In the genomic region with DNA sequence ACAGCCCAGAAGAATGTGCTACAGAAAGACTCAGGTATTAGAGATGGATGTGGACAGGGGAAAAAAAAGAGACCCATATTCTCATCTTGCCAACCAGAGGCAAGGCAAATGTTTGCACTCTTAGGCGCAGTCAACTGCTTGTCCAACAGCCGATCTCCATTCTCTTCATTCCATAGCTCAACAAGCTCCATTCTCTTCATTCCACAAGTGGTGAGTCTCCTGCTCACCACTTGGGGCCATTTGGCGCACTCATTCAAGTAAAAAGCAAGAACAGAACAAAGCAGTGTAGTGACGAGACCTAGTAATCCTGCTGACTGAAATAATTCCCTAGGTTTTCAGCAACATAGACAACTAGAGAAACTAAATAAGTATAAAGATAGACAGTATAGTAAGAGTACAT, we compare ENCODE assay signal across 18 mouse cellular contexts. TPM values are rescaled to one million over a fixed set of nuclear protein-coding genes. Genes with fewer than 3 reads are reported as not detected.
DNase-seq lines count a peak whose midpoint lies in the region; ATAC-seq and TF ChIP-seq lines count a peak whose summit lies in the region.
"Had no signal": no experiment of that assay in that cellular context is flagged by ENCODE, and none has a peak within 500 bp of the region (broad histone marks: within the 10 kb centered on the region; RNA-seq: fewer than 3 reads in every experiment).

No protein-coding gene starts in this region.

- no peaks in the 10 kb centered on the region for H3K4me1 ChIP-seq in forebrain, postnatal 0 days (ENCODE audit: insufficient read depth)
- no peaks in the 10 kb centered on the region for H3K4me1 ChIP-seq in forebrain, embryonic 16.5 days (replicated peaks; ENCODE audit: control insufficient read depth, insufficient read depth, low read length)
- no peaks in the 10 kb centered on the region for H3K4me1 ChIP-seq in kidney, postnatal 0 days (replicated peaks; ENCODE audit: insufficient read depth, low read length)
- 0 out of 2 replicates have a peak, but pooled peaks cover 2% of the 10 kb centered on the region for H3K4me1 ChIP-seq in kidney, embryonic 15.5 days
- H3K4me1 ChIP-seq in midbrain, postnatal 0 days (ENCODE audit: insufficient read depth, low read length): no peaks in the 10 kb centered on the region

- 64% methylated on average over 4 of the region's 4 CpGs for WGBS in forebrain, postnatal 0 days
- 56% methylated on average over 4 of the region's 4 CpGs for WGBS in forebrain, embryonic 16.5 days
- 79% methylated on average over 4 of the region's 4 CpGs for WGBS in kidney, postnatal 0 days
- 79% methylated on average over 4 of the region's 4 CpGs for WGBS in kidney, embryonic 15.5 days
- 79% methylated on average over 4 of the region's 4 CpGs for WGBS in midbrain, postnatal 0 days

- H3K4me2 ChIP-seq in forebrain, postnatal 0 days (ENCODE audit: low read depth): no peak overlapping the region
- H3K4me2 ChIP-seq in forebrain, embryonic 16.5 days (ENCODE audit: low read length): no peak overlapping the region
- H3K4me2 ChIP-seq in kidney, postnatal 0 days (ENCODE audit: low read length): no peak overlapping the region
- H3K4me2 ChIP-seq in kidney, embryonic 15.5 days: no peak overlapping the region
- no peak overlapping the region for H3K4me2 ChIP-seq in midbrain, postnatal 0 days (ENCODE audit: low read depth, low read length, poor library complexity, severe bottlenecking)
- H3K4me2 ChIP-seq: heart, embryonic 11.5 days had no signal

- DNase-seq in forebrain, postnatal 0 days: no peak
- no peak for DNase-seq in kidney, postnatal 0 days (ENCODE audit: low spot score)
- DNase-seq in Patski (ENCODE audit: low read depth, low spot score): no peak
- peak; percentile 32 for DNase-seq in lung, postnatal 10 days
- no peak for DNase-seq in midbrain, postnatal 0 days (ENCODE audit: low spot score)
- DNase-seq: cerebellum, adult 8-10 months; embryo, embryonic 11 days; gastrocnemius, postnatal 10 days; kidney, postnatal 36 days; midbrain, embryonic 14.5 days; spleen, adult 18-20 months; thymus, postnatal 14 days had no signal

- H3K9ac ChIP-seq in forebrain, postnatal 0 days: no peak overlapping the region
- no peak overlapping the region for H3K9ac ChIP-seq in forebrain, embryonic 16.5 days (replicated peaks; ENCODE audit: low read depth, low read length)
- no peak overlapping the region for H3K9ac ChIP-seq in kidney, postnatal 0 days (ENCODE audit: low read depth, low read length)
- H3K9ac ChIP-seq in kidney, embryonic 15.5 days: no peak overlapping the region
- no peak overlapping the region for H3K9ac ChIP-seq in midbrain, postnatal 0 days (replicated peaks; ENCODE audit: low read length, poor library complexity, severe bottlenecking)

- no peak overlapping the region for H3K4me3 ChIP-seq in forebrain, postnatal 0 days (ENCODE audit: low read depth, low read length)
- H3K4me3 ChIP-seq in forebrain, embryonic 16.5 days (replicated peaks; ENCODE audit: low read length): no peak overlapping the region
- no peak overlapping the region for H3K4me3 ChIP-seq in kidney, postnatal 0 days (replicated peaks; ENCODE audit: low read depth, low read length)
- no peak overlapping the region for H3K4me3 ChIP-seq in kidney, embryonic 15.5 days (replicated peaks)
- no peak overlapping the region for H3K4me3 ChIP-seq in midbrain, postnatal 0 days (ENCODE audit: low read depth, low read length)

- POLR2A ChIA-PET in Patski (lab: Charles Lee): no interaction called here

- no peak overlapping the region for H3K27ac ChIP-seq in forebrain, postnatal 0 days (ENCODE audit: low read depth, low read length)
- no peak overlapping the region for H3K27ac ChIP-seq in forebrain, embryonic 16.5 days (ENCODE audit: low read length)
- no peak overlapping the region for H3K27ac ChIP-seq in kidney, postnatal 0 days
- no peak overlapping the region for H3K27ac ChIP-seq in kidney, embryonic 15.5 days
- no peak overlapping the region for H3K27ac ChIP-seq in midbrain, postnatal 0 days (ENCODE audit: low read depth, low read length)

- H3K9me3 ChIP-seq in forebrain, postnatal 0 days (ENCODE audit: low read length): no peaks in the 10 kb centered on the region
- H3K9me3 ChIP-seq in forebrain, embryonic 16.5 days (ENCODE audit: control insufficient read depth, low read length): no peaks in the 10 kb centered on the region
- H3K9me3 ChIP-seq in kidney, postnatal 0 days (replicated peaks; ENCODE audit: low read length): no peaks in the 10 kb centered on the region
- H3K9me3 ChIP-seq in kidney, embryonic 15.5 days (replicated peaks): no peaks in the 10 kb centered on the region
- no peaks in the 10 kb centered on the region for H3K9me3 ChIP-seq in midbrain, postnatal 0 days (ENCODE audit: low read length)

- no peak for ATAC-seq in forebrain, postnatal 0 days
- no peak for ATAC-seq in forebrain, embryonic 16.5 days
- no peak for ATAC-seq in kidney, postnatal 0 days (replicated peaks; ENCODE audit: low FRiP score, low read depth)
- ATAC-seq in kidney, embryonic 15.5 days (replicated peaks; ENCODE audit: low FRiP score): no peak
- no peak for ATAC-seq in Patski
- no peak for ATAC-seq in midbrain, postnatal 0 days (ENCODE audit: low FRiP score)
- no peak for ATAC-seq in erythroid progenitor cell, adult 5-6 weeks (replicated peaks; ENCODE audit: low FRiP score, poor library complexity, severe bottlenecking)
- ATAC-seq: forebrain, embryonic 14.5 days; intestine, embryonic 16.5 days had no signal

- CTCF ChIA-PET in Patski (lab: Charles Lee): no interaction called here

- H3K27me3 ChIP-seq in forebrain, postnatal 0 days (ENCODE audit: insufficient read depth, low read length): no peaks in the 10 kb centered on the region
- no peaks in the 10 kb centered on the region for H3K27me3 ChIP-seq in forebrain, embryonic 16.5 days (replicated peaks; ENCODE audit: control insufficient read depth, insufficient read depth, low read length)
- no peaks in the 10 kb centered on the region for H3K27me3 ChIP-seq in kidney, postnatal 0 days (ENCODE audit: insufficient read depth, low read length)
- H3K27me3 ChIP-seq in kidney, embryonic 15.5 days: no peaks in the 10 kb centered on the region
- no peaks in the 10 kb centered on the region for H3K27me3 ChIP-seq in Patski
- no peaks in the 10 kb centered on the region for H3K27me3 ChIP-seq in midbrain, postnatal 0 days (ENCODE audit: insufficient read depth, low read length)

- H3K36me3 ChIP-seq in forebrain, postnatal 0 days (ENCODE audit: insufficient read depth): peaks cover 15% of the 10 kb centered on the region
- H3K36me3 ChIP-seq in forebrain, embryonic 16.5 days (ENCODE audit: control insufficient read depth, insufficient read depth): peaks cover 16% of the 10 kb centered on the region; the same call in 1 of the 2 replicates
- no peaks in the 10 kb centered on the region for H3K36me3 ChIP-seq in kidney, postnatal 0 days (ENCODE audit: insufficient read depth, low read length)
- H3K36me3 ChIP-seq in kidney, embryonic 15.5 days: no peaks in the 10 kb centered on the region
- peaks cover 4% of the 10 kb centered on the region; the same call in 1 of the 2 replicates for H3K36me3 ChIP-seq in midbrain, postnatal 0 days (ENCODE audit: insufficient read depth, low read length)

- TF ChIP-seq CTCF in forebrain, postnatal 0 days (IDR thresholded peaks at IDR 0.05; ENCODE audit: low read depth): peak; percentile 14; the same call in 1 of the 2 replicates
- peak; percentile 10; the same call in 1 of the 2 replicates for TF ChIP-seq CTCF in kidney, postnatal 0 days (IDR thresholded peaks at IDR 0.05; ENCODE audit: low read depth)
- peak; percentile 32 for TF ChIP-seq CTCF in Patski (IDR thresholded peaks at IDR 0.05)
- no peak; the same call in 1 of the 2 replicates for TF ChIP-seq CTCF in midbrain, postnatal 0 days (IDR thresholded peaks at IDR 0.05)

- in situ Hi-C loops in Patski (cut with MboI; ENCODE audit: low pct_unique_long_range_greater_than_20kb): no loop called here

RNA-seq across cellular contexts. Expression of gene Slc22a23, which starts 50.8 kb away (rescaled TPM):
- total RNA-seq in forebrain, postnatal 0 days (2014; rRNA removed): 74.8 and 87.9 TPM in 2 replicates
- polyA plus RNA-seq in forebrain, postnatal 0 days (2015; fragmentation: Nextera tagmentation; extraction: Ambion mirVana): 8.7 and 10.3 TPM in 2 replicates
- polyA plus RNA-seq in forebrain, embryonic 16.5 days (2015; fragmentation: Nextera tagmentation; extraction: Ambion mirVana): 11.2 and 13.0 TPM in 2 replicates
- 4.3 TPM in 2 replicates for polyA plus RNA-seq in kidney, postnatal 0 days (2015; fragmentation: Nextera tagmentation; extraction: Ambion mirVana)
- polyA plus RNA-seq in kidney, embryonic 15.5 days (2015; fragmentation: Nextera tagmentation; extraction: Ambion mirVana): 2.4 and 2.6 TPM in 2 replicates
- 70.6 TPM for polyA plus RNA-seq in Patski (2021)
- total RNA-seq in midbrain, postnatal 0 days (2014; rRNA removed): 145 TPM in 2 replicates
- 13.2 and 14.9 TPM in 2 replicates for polyA plus RNA-seq in midbrain, postnatal 0 days (2015; fragmentation: Nextera tagmentation; extraction: Ambion mirVana)
- total RNA-seq in erythroid progenitor cell, adult 5-6 weeks (2015; ENCODE audit: low replicate concordance): 97.7 and 102 TPM in 2 replicates
- total RNA-seq in erythroid progenitor cell, adult 5-6 weeks (2017; ENCODE audit: low replicate concordance): 107 and 114 TPM in 2 replicates
